Mouse (Mus musculus) MEL (cell line): ENCODE data around the gene Il17a. TPM values are rescaled to one million over a fixed set of nuclear protein-coding genes. Genes with fewer than 3 reads are reported as not detected.

Source experiments
- polyA plus RNA-seq, 2 experiments: library from polyadenylated mRNA; stranded (reverse) in 1 of 2; unstranded in 1 of 2; fragments of >175 nt in 1 of 2; fragments of >200 nt in 1 of 2; gene quantifications; 2 replicates each; pipeline versions ENCODE4 v1.2.1 to v1.2.4; 2012; ENCODE audit warnings: low replicate concordance in 2 of 2, low read depth in 1 of 2; ENCODE audit not compliant: insufficient read length in 2 of 2, insufficient read depth in 1 of 2, missing spikeins in 1 of 2
- total RNA-seq: library from RNA; depleted of rRNA; stranded (reverse); fragments of 300-350 nt; gene quantifications from 2 replicates; pipeline ENCODE4 v1.2.3, GENCODE M21; 2012; rRNA removed

The Il17a gene
- total and polyA plus RNA-seq, 3 experiments: not detected

Other genes starting within 250 kb of the Il17a start
- not detected in 2 replicates for gene Pkhd1, start 112.8 kb upstream of the Il17a start, total RNA-seq
- not detected for gene Pkhd1, start 112.8 kb upstream of the Il17a start, polyA plus RNA-seq
- not detected in 2 replicates for gene Il17f, start 59.7 kb downstream of the Il17a start, total RNA-seq
- gene Il17f, start 59.7 kb downstream of the Il17a start, polyA plus RNA-seq: not detected
- gene Mcm3, start 89.4 kb downstream of the Il17a start, total RNA-seq: 182 and 189 TPM in 2 replicates
- gene Mcm3, start 89.4 kb downstream of the Il17a start, polyA plus RNA-seq: 100 to 1,000 TPM; 204 to 267 TPM
- 0.46 and 0.69 TPM in 2 replicates for gene Paqr8, start 159.7 kb downstream of the Il17a start, total RNA-seq
- gene Paqr8, start 159.7 kb downstream of the Il17a start, polyA plus RNA-seq: 1 to 10 TPM in 1 of 2 experiments, not detected in 1; 1.8 TPM
- gene Efhc1, start 220.7 kb downstream of the Il17a start, total RNA-seq: not detected in 2 replicates
- not detected for gene Efhc1, start 220.7 kb downstream of the Il17a start, polyA plus RNA-seq